Mouse (Mus musculus) lung, embryonic 14.5 days (tissue): Measurements from ENCODE around the gene Gtf2i. TPM values are rescaled to one million over a fixed set of nuclear protein-coding genes. Genes with fewer than 3 reads are reported as not detected.

ENCODE experiments used
- ATAC-seq: fragments of 200-750 bp; cut with Nextera tagmentation; 2 replicates; pipeline ENCODE4 v1.8.0; 2017; ENCODE audit warnings: mild to moderate bottlenecking, moderate TSS enrichment, moderate library complexity; ENCODE audit not compliant: insufficient read depth
- DNase-seq: peaks from one replicate; pipeline ENCODE4 v3.0.0-alpha.2; 2015
- H3K27ac ChIP-seq: fragments of 300-500 bp; sonication (generic); 2 replicates; pipeline ENCODE4 v1.5.1; 2014; ENCODE audit warnings: low read depth, mild to moderate bottlenecking, moderate library complexity
- H3K27me3 ChIP-seq: fragments of 300-500 bp; sonication (generic); 2 replicates; pipeline ENCODE4 v1.6.1; 2014; ENCODE audit warnings: low read length, control low read depth; ENCODE audit not compliant: insufficient read depth
- H3K36me3 ChIP-seq: fragments of 300-500 bp; sonication (generic); 2 replicates; pipeline ENCODE4 v1.6.1; 2014; ENCODE audit warnings: control low read depth; ENCODE audit not compliant: insufficient read depth
- H3K4me1 ChIP-seq: fragments of 300-500 bp; sonication (generic); 2 replicates; pipeline ENCODE4 v1.6.1; 2014; ENCODE audit warnings: antibody characterized with exemption, control low read depth; ENCODE audit not compliant: insufficient read depth
- H3K4me2 ChIP-seq: fragments of 300-500 bp; sonication (generic); 2 replicates; pipeline ENCODE4 v1.6.1; 2014; ENCODE audit warnings: mild to moderate bottlenecking
- H3K4me3 ChIP-seq: fragments of 300-500 bp; sonication (generic); 2 replicates; pipeline ENCODE4 v1.5.1; 2014; ENCODE audit warnings: low read depth, low read length
- H3K9ac ChIP-seq: fragments of 300-500 bp; sonication (generic); 2 replicates; pipeline ENCODE4 v1.6.1; 2014
- H3K9me3 ChIP-seq: fragments of 300-500 bp; sonication (generic); 2 replicates; pipeline ENCODE4 v1.6.1; 2016; ENCODE audit warnings: low read depth, low read length, control low read depth
- CTCF ChIP-seq: IDR thresholded peaks from 2 replicates; pipeline ENCODE4 v1.5.1; 2016; ENCODE audit warnings: antibody characterized with exemption, low read depth
- WGBS: fragments of 180-500 bp; shearing (Covaris S2); extraction: QIAGEN DNeasy Blood & Tissue Kit; methylation state at CpG from one replicate; pipeline ENCODE4 v1.1.7; 2014; 5-methylcytosine and 5-hydroxymethylcytosine counted together
- polyA plus RNA-seq: library from polyadenylated mRNA; unstranded; fragments of >200 nt; fragmentation: Nextera tagmentation; extraction: Ambion mirVana; gene quantifications from 2 replicates; pipeline ENCODE4 v1.2.1, GENCODE M21; 2014

Gene Gtf2i
- polyA plus RNA-seq, 1 experiment from 2014 or later, result 183 TPM

DNA sequence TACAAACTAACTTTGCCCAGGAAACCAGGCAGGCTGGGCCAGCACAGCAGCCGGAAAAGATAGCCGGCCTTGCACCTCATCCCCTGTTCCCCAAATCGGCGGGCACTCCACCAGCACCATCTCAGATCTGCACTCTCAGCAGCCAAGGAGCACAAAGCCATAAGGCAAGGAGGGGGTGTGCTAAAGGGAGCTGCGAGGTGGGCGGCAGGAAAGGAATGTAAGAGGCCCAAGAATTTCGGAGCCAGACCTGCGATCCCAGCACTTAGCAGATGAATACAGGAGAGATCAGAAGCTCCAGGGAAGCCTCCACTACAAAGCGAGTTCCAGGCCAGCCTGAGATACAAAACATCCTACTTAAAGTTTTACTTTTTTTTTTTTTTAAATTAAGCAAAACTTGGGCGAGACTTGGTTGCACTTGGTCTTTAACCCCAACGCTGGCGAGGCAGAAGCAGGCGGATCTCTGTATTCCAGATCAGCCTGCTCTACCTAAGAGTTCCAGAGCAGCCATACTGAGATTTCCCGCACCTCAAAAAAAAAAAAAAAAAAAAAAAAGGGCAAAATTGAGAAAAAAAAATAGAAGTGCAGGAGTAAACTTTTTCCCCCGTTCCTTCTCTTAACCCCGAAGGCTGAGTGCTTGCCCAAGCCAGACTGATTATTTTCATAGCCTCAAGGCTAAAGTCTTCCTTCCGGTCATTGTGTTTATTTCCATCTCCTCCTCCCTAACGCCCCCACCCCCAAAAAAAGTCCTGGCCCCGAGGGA lies 1.7 kb downstream of the Gtf2i start:
- Histone ChIP-seq H3K4me2 (peak overlapping the region; percentile 89), H3K27me3 (no peaks in the 10 kb centered on the region), H3K4me3 (peak overlapping the region; percentile 89), H3K9me3 (no peaks in the 10 kb centered on the region), H3K9ac (peak overlapping the region; percentile 100), H3K27ac (peak overlapping the region; percentile 100), H3K4me1 (peaks cover 10% of the 10 kb centered on the region; the same call in 1 of the 2 replicates), H3K36me3 (peaks cover 35% of the 10 kb centered on the region)
- 2% methylated on average over 19 of the region's 19 CpGs for WGBS
- DNase-seq (peak; percentile 64), ATAC-seq (no peak)
- TF ChIP-seq CTCF, result no peak

DNA sequence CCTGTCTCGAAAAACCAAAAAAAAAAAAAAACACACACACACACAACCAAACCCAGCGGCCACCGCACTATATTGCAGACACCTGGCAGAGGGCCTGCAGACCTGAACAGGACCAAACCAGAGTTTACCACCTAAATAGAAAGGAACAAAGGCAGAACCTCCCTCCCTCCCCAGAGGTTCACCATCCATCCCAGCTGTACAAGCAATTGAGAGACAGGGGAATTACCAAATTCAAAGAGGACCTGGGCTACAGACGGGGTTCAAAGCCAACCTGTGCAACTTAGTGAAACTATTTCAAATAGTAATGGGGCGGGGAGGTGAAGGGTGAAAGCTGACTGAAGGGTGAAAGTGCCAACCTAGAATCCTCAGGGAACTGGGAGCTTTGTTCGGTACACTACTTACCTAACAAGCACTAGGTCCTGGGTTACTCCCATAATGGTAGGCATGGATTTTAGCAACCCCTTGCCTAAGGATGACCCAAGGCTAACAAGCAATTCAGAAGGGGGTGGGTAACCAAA lies 2.6 kb downstream of the Gtf2i start:
- Histone ChIP-seq H3K4me2 (peak overlapping the region; percentile 89), H3K36me3 (peaks cover 42% of the 10 kb centered on the region), H3K9me3 (no peaks in the 10 kb centered on the region), H3K27ac (peak overlapping the region; percentile 100; the same call in 1 of the 2 replicates), H3K27me3 (no peaks in the 10 kb centered on the region), H3K4me1 (peaks cover 10% of the 10 kb centered on the region; the same call in 1 of the 2 replicates), H3K9ac (peak overlapping the region; percentile 100), H3K4me3 (peak overlapping the region; percentile 89)
- TF ChIP-seq CTCF, result no peak
- ATAC-seq (no peak), DNase-seq (no peak)
- WGBS, result 69% methylated on average over 6 of the region's 6 CpGs

DNA sequence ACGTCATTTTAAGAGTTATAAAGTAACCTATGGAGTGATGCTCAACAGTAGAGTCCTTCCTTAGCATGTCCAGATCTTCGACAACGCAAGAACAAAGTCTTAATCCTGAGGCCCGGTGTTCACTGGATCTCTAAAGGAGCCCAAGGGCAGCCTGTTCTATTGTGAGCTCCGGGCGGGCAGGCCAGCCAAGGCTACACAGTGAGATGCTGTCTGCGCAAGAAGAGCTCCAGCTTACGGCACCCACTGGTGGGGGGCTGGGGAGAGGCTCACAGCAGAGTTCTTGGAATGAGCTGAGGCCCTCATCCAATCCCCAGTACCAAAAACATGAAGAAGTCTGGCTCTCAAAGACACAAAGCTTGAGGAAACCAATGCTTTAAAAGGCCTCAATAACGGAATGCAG lies 4.4 kb downstream of the Gtf2i start:
- no peak for TF ChIP-seq CTCF
- no peak for ATAC-seq
- Histone ChIP-seq H3K4me1 (peaks cover 4% of the 10 kb centered on the region; the same call in 1 of the 2 replicates), H3K4me3 (no peak overlapping the region), H3K4me2 (no peak overlapping the region), H3K9ac (no peak overlapping the region), H3K27ac (no peak overlapping the region), H3K27me3 (no peaks in the 10 kb centered on the region), H3K36me3 (peaks cover 57% of the 10 kb centered on the region), H3K9me3 (no peaks in the 10 kb centered on the region)
- no peak for DNase-seq
- WGBS, result 96% methylated on average over 9 of the region's 9 CpGs

DNA sequence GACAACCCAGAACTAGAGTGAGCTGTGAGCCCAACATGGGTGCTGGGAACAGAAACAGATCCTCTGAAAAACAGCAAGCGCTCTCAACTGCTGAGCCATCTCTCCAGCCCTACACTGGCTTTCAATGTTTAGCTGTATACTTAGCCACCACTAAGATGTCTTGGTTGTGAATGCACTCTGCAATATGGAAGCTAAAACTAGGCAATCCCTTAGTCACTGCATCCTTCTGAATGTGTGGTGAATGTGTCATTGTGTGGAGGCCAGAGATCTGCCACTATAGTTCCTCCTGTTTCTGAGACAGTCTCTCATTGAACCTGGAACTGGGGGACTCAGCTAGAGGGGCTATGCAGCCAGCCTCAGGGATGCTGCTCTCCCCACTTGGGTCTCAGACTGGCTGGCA lies 5.2 kb downstream of the Gtf2i start:
- Histone ChIP-seq H3K36me3 (peaks cover 65% of the 10 kb centered on the region), H3K4me1 (peaks cover 4% of the 10 kb centered on the region; the same call in 1 of the 2 replicates), H3K4me3 (no peak overlapping the region), H3K9me3 (no peaks in the 10 kb centered on the region), H3K27ac (no peak overlapping the region), H3K9ac (no peak overlapping the region), H3K4me2 (no peak overlapping the region), H3K27me3 (no peaks in the 10 kb centered on the region)
- WGBS, result 100% methylated on average over 1 of the region's 1 CpGs
- ATAC-seq, result no peak
- no peak for TF ChIP-seq CTCF
- no peak for DNase-seq

DNA sequence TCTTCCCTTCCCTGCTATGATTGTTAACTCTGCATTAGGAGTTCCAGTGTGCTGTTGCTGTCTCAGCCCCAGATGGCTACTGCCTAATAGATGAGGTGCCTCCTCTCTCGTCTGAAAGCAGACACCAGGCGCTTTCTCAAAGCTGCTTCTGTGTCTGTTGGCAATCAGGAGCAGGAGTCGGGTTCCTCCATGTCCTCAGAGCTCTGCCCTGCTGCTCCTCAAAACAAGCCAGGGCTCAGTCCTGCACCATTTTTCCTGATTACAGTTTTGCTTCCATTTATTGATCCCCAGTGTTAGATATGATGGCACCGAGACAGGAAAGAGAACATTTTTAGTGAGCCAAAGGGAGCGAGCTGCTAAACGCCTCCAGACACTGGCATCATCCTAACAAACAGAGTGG lies 9.9 kb downstream of the Gtf2i start:
- Histone ChIP-seq H3K9ac (no peak overlapping the region), H3K4me1 (no peaks in the 10 kb centered on the region), H3K4me2 (no peak overlapping the region), H3K9me3 (no peaks in the 10 kb centered on the region), H3K36me3 (peaks cover 86% of the 10 kb centered on the region), H3K27me3 (no peaks in the 10 kb centered on the region), H3K4me3 (no peak overlapping the region), H3K27ac (no peak overlapping the region)
- ATAC-seq, result no peak
- TF ChIP-seq CTCF, result no peak
- no peak for DNase-seq
- 71% methylated on average over 6 of the region's 6 CpGs for WGBS

DNA sequence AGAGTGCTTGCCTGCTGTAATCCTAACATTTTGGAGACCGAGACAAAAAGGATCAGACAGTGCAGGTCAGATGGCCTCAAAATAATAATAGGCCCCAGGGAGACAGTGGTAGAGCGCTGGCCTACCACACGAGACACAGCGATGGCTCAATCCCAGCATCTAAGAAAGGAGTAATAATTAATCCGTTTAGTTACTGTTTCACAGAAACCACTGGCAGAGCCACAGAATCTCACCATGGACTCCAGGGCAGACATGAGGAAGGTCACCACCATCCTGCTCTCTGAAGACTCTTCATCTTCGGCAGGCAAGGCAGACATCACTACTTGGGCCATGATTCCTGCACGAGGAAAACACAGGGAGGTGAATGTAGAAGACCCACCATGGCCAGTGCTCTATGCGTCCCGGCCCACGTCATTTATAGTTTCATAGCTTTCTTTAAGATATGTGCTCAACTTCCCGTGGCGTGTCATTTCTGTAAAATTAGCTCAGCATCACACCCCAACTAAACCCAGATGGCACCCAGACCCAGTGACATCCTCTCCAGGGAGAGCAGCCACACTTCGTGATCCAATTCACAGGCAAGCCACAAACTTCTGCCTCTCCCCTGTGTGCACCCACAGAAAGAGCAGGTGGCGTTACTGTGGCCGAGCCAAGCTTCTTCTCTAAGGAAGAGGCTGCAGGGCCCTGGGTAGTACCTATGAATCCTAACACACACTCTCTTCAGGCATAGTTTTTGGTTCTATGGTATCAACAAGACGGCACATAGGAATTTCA lies 19.1 kb downstream of the Gtf2i start:
- no peak for TF ChIP-seq CTCF
- no peak overlapping the region for H3K4me3 ChIP-seq
- H3K4me1 ChIP-seq, result no peaks in the 10 kb centered on the region
- ATAC-seq (no peak), DNase-seq (no peak)
- 91% methylated on average over 16 of the region's 16 CpGs for WGBS
- peaks cover 85% of the 10 kb centered on the region for H3K36me3 ChIP-seq
- H3K4me2 ChIP-seq, result no peak overlapping the region
- no peaks in the 10 kb centered on the region for H3K9me3 ChIP-seq
- no peaks in the 10 kb centered on the region for H3K27me3 ChIP-seq
- no peak overlapping the region for H3K9ac ChIP-seq
- H3K27ac ChIP-seq, result no peak overlapping the region

DNA sequence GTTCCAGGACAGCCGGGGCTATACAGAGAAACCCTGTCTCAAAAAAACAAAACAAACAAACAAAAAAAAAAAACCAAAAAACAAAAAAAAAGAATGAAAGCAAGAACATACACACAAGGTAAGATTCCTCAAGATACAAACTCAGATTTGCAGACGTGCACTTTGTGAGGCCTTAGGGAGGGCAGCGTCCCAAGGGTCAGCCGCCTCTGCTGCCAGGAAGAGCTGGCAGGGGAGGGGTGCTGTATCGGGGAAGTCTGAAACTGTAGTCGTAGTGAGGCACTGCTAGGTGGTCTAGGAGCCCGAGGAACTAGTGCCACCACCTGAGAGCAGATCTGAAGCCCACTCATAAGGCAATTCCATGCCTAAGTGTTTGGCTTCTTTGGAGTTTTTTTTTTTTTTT lies 20.0 kb downstream of the Gtf2i start:
- Histone ChIP-seq H3K4me2 (no peak overlapping the region), H3K27ac (no peak overlapping the region), H3K36me3 (peaks cover 85% of the 10 kb centered on the region), H3K4me3 (no peak overlapping the region), H3K4me1 (no peaks in the 10 kb centered on the region), H3K9ac (no peak overlapping the region), H3K27me3 (no peaks in the 10 kb centered on the region), H3K9me3 (no peaks in the 10 kb centered on the region)
- no peak for ATAC-seq
- 92% methylated on average over 7 of the region's 7 CpGs for WGBS
- no peak for DNase-seq
- TF ChIP-seq CTCF, result no peak
